Mouse (Mus musculus): Measurements from ENCODE around the gene Brms1.

Gene Brms1

GRCm38 (mm10) chr19:5023621-5024479 is 17.3 kb upstream of the Brms1 start, which contains the start of gene Slc29a2:
TSS of gene Slc29a2 (plus strand) at chr19:5023860.
- Histone ChIP-seq H3K36me3 (ENCODE audit: control insufficient read depth, insufficient read depth, low read length, poor library complexity, severe bottlenecking) (no peaks in the 10 kb centered on the region), H3K27me3 (ENCODE audit: control insufficient read depth, insufficient read depth, low read length, poor library complexity, severe bottlenecking) (no peaks in the 10 kb centered on the region)
- DNase-seq (ENCODE audit: low read depth, low spot score), result peak; percentile 88

- H3K27me3 ChIP-seq (ENCODE audit: control insufficient read depth, insufficient read depth, low read length, poor library complexity, severe bottlenecking), result no peaks in the 10 kb centered on the region
- no peaks in the 10 kb centered on the region for H3K36me3 ChIP-seq (ENCODE audit: control insufficient read depth, insufficient read depth, low read length, poor library complexity, severe bottlenecking)
- DNase-seq (ENCODE audit: low read depth, low spot score), result no peak
Observed at GRCm38 (mm10) chr19:5026111-5026510, 15.0 kb upstream of the Brms1 start.

- Histone ChIP-seq H3K27me3 (ENCODE audit: control insufficient read depth, insufficient read depth, low read length, poor library complexity, severe bottlenecking) (no peaks in the 10 kb centered on the region), H3K36me3 (ENCODE audit: control insufficient read depth, insufficient read depth, low read length, poor library complexity, severe bottlenecking) (no peaks in the 10 kb centered on the region)
- DNase-seq (ENCODE audit: low read depth, low spot score), result no peak
Observed at GRCm38 (mm10) chr19:5032686-5033085, 8.5 kb upstream of the Brms1 start.

- no peaks in the 10 kb centered on the region for H3K27me3 ChIP-seq (ENCODE audit: control insufficient read depth, insufficient read depth, low read length, poor library complexity, severe bottlenecking)
- no peaks in the 10 kb centered on the region for H3K36me3 ChIP-seq (ENCODE audit: control insufficient read depth, insufficient read depth, low read length, poor library complexity, severe bottlenecking)
- DNase-seq (ENCODE audit: low read depth, low spot score), result no peak
Observed at GRCm38 (mm10) chr19:5036577-5036976, 4.6 kb upstream of the Brms1 start.

GRCm38 (mm10) chr19:5037678-5038571 is 3.2 kb upstream of the Brms1 start:
- H3K27me3 ChIP-seq (ENCODE audit: control insufficient read depth, insufficient read depth, low read length, poor library complexity, severe bottlenecking), result no peaks in the 10 kb centered on the region
- no peaks in the 10 kb centered on the region for H3K36me3 ChIP-seq (ENCODE audit: control insufficient read depth, insufficient read depth, low read length, poor library complexity, severe bottlenecking)
- DNase-seq (ENCODE audit: low read depth, low spot score), result peak; percentile 49

GRCm38 (mm10) chr19:5038709-5039156 is 2.4 kb upstream of the Brms1 start, which contains the start of the genes B4gat1 and AC124502.3:
TSS of gene B4gat1 (plus strand) at chr19:5038826.
TSS of gene AC124502.3 (plus strand) at chr19:5038891.
- peak; percentile 89 for DNase-seq (ENCODE audit: low read depth, low spot score)
- no peaks in the 10 kb centered on the region for H3K27me3 ChIP-seq (ENCODE audit: control insufficient read depth, insufficient read depth, low read length, poor library complexity, severe bottlenecking)
- no peaks in the 10 kb centered on the region for H3K36me3 ChIP-seq (ENCODE audit: control insufficient read depth, insufficient read depth, low read length, poor library complexity, severe bottlenecking)

GRCm38 (mm10) chr19:5039301-5040114 is 1.6 kb upstream of the Brms1 start:
- no peaks in the 10 kb centered on the region for H3K36me3 ChIP-seq (ENCODE audit: control insufficient read depth, insufficient read depth, low read length, poor library complexity, severe bottlenecking)
- no peaks in the 10 kb centered on the region for H3K27me3 ChIP-seq (ENCODE audit: control insufficient read depth, insufficient read depth, low read length, poor library complexity, severe bottlenecking)
- DNase-seq (ENCODE audit: low read depth, low spot score), result no peak

GRCm38 (mm10) chr19:5041588-5041987 is 434 bp downstream of the Brms1 start:
- H3K36me3 ChIP-seq (ENCODE audit: control insufficient read depth, insufficient read depth, low read length, poor library complexity, severe bottlenecking), result peaks cover 5% of the 10 kb centered on the region
- DNase-seq (ENCODE audit: low read depth, low spot score), result no peak

GRCm38 (mm10) chr19:5045531-5045930 is 4.4 kb downstream of the Brms1 start:
- DNase-seq (ENCODE audit: low read depth, low spot score), result no peak
- H3K36me3 ChIP-seq (ENCODE audit: control insufficient read depth, insufficient read depth, low read length, poor library complexity, severe bottlenecking), result peaks cover 14% of the 10 kb centered on the region
- no peaks in the 10 kb centered on the region for H3K27me3 ChIP-seq (ENCODE audit: control insufficient read depth, insufficient read depth, low read length, poor library complexity, severe bottlenecking)

More at GRCm38 (mm10) chr19:5041588-5041987, 434 bp downstream of the Brms1 start:
- no peaks in the 10 kb centered on the region for H3K27me3 ChIP-seq (ENCODE audit: control insufficient read depth, insufficient read depth, low read length, poor library complexity, severe bottlenecking)

GRCm38 (mm10) chr19:5048138-5049056 is 7.2 kb downstream of the Brms1 start:
- Histone ChIP-seq H3K36me3 (ENCODE audit: control insufficient read depth, insufficient read depth, low read length, poor library complexity, severe bottlenecking) (peaks cover 14% of the 10 kb centered on the region), H3K27me3 (ENCODE audit: control insufficient read depth, insufficient read depth, low read length, poor library complexity, severe bottlenecking) (no peaks in the 10 kb centered on the region)
- no peak for DNase-seq (ENCODE audit: low read depth, low spot score)

GRCm38 (mm10) chr19:5049325-5049724 is 8.2 kb downstream of the Brms1 start:
- Histone ChIP-seq H3K27me3 (ENCODE audit: control insufficient read depth, insufficient read depth, low read length, poor library complexity, severe bottlenecking) (no peaks in the 10 kb centered on the region), H3K36me3 (ENCODE audit: control insufficient read depth, insufficient read depth, low read length, poor library complexity, severe bottlenecking) (peaks cover 14% of the 10 kb centered on the region)
- no peak for DNase-seq (ENCODE audit: low read depth, low spot score)

GRCm38 (mm10) chr19:5050047-5050905 is 9.1 kb downstream of the Brms1 start, which contains the start of gene Rin1:
TSS of gene Rin1 (plus strand) at chr19:5050481.
- H3K36me3 ChIP-seq (ENCODE audit: control insufficient read depth, insufficient read depth, low read length, poor library complexity, severe bottlenecking), result peaks cover 12% of the 10 kb centered on the region
- no peaks in the 10 kb centered on the region for H3K27me3 ChIP-seq (ENCODE audit: control insufficient read depth, insufficient read depth, low read length, poor library complexity, severe bottlenecking)
- peak; percentile 66 for DNase-seq (ENCODE audit: low read depth, low spot score)
